Mouse (Mus musculus) left cerebral cortex, adult 9 months (tissue): ENCODE results near the gene Usp47.

Source experiments
- DNase-seq, 2 experiments: peaks; one replicate each; pipeline ENCODE4 v3.0.0; 2022; ENCODE audit warnings: low spot score in 2 of 2

The Usp47 gene

GRCm38 (mm10) chr7:112023150-112023600 lies at the start of gene Usp47:
Gene Usp47, plus strand, starts transcription at chr7:112023504.
- DNase-seq, result peak; percentile 47 to 81

GRCm38 (mm10) chr7:111976401-111976800 lies 46.9 kb upstream of the Usp47 start:
- DNase-seq, result no peak

GRCm38 (mm10) chr7:111977871-111978270 lies 45.4 kb upstream of the Usp47 start:
- DNase-seq, result no peak

GRCm38 (mm10) chr7:111982296-111982695 lies 41.0 kb upstream of the Usp47 start:
- no peak for DNase-seq

GRCm38 (mm10) chr7:111984530-111984929 lies 38.8 kb upstream of the Usp47 start:
- DNase-seq, result no peak

GRCm38 (mm10) chr7:111985266-111985665 lies 38.0 kb upstream of the Usp47 start:
- DNase-seq, result no peak

GRCm38 (mm10) chr7:111986906-111987305 lies 36.4 kb upstream of the Usp47 start:
- no peak for DNase-seq

- no peak for DNase-seq
Measured at GRCm38 (mm10) chr7:111997441-111997840, 25.9 kb upstream of the Usp47 start.

- no peak for DNase-seq
Measured at GRCm38 (mm10) chr7:111998446-111999004, 24.8 kb upstream of the Usp47 start.

GRCm38 (mm10) chr7:111999376-111999775 lies 23.9 kb upstream of the Usp47 start:
- DNase-seq, result no peak

- DNase-seq, result no peak
Measured at GRCm38 (mm10) chr7:112000166-112000565, 23.1 kb upstream of the Usp47 start.

GRCm38 (mm10) chr7:112010511-112010910 lies 12.8 kb upstream of the Usp47 start:
- no peak for DNase-seq

- DNase-seq, result no peak
Measured at GRCm38 (mm10) chr7:112010976-112011375, 12.3 kb upstream of the Usp47 start.

GRCm38 (mm10) chr7:112012102-112012501 lies 11.2 kb upstream of the Usp47 start:
- peak in 1 of 2 experiments; percentile 40 for DNase-seq

GRCm38 (mm10) chr7:112012621-112013177 lies 10.6 kb upstream of the Usp47 start:
- DNase-seq, result no peak

- DNase-seq, result no peak
Measured at GRCm38 (mm10) chr7:112014148-112014547, 9.2 kb upstream of the Usp47 start.

- DNase-seq, result peak in 1 of 2 experiments; percentile 24
Measured at GRCm38 (mm10) chr7:112022506-112023149, 676 bp upstream of the Usp47 start.

- peak in 1 of 2 experiments; percentile 19 for DNase-seq
Measured at GRCm38 (mm10) chr7:112023601-112024445, 519 bp downstream of the Usp47 start.

GRCm38 (mm10) chr7:112024446-112024730 lies 1.1 kb downstream of the Usp47 start:
- no peak for DNase-seq

- DNase-seq, result no peak
Measured at GRCm38 (mm10) chr7:112024856-112025255, 1.6 kb downstream of the Usp47 start.

GRCm38 (mm10) chr7:112030594-112030993 lies 7.3 kb downstream of the Usp47 start:
- no peak for DNase-seq

- DNase-seq, result no peak
Measured at GRCm38 (mm10) chr7:112035804-112036203, 12.5 kb downstream of the Usp47 start.

GRCm38 (mm10) chr7:112036636-112037035 lies 13.3 kb downstream of the Usp47 start:
- DNase-seq, result no peak
